Mouse (Mus musculus) heart, adult 2 months (tissue): ENCODE measurements around the gene Senp5.

Experiments
- CTCF ChIP-seq: fragments of 200-600 bp; IDR thresholded peaks from 2 replicates; pipeline ENCODE4 v1.8.1; 2022; ENCODE audit warnings: antibody characterized with exemption, mild to moderate bottlenecking, moderate library complexity
- POLR2A ChIP-seq: fragments of 200-500 bp; IDR thresholded peaks from 2 replicates; pipeline ENCODE4 v1.6.1; 2011; ENCODE audit warnings: mild to moderate bottlenecking, low read depth, low read length, control low read depth; ENCODE audit not compliant: insufficient read depth

GRCm38 (mm10) chr16:31940586-31940985 lies 62.5 kb downstream of the Senp5 start:
- TF ChIP-seq CTCF (no peak), POLR2A (no peak)
